Mouse (Mus musculus): Measurements from ENCODE around the gene Zfp316.

DNA sequence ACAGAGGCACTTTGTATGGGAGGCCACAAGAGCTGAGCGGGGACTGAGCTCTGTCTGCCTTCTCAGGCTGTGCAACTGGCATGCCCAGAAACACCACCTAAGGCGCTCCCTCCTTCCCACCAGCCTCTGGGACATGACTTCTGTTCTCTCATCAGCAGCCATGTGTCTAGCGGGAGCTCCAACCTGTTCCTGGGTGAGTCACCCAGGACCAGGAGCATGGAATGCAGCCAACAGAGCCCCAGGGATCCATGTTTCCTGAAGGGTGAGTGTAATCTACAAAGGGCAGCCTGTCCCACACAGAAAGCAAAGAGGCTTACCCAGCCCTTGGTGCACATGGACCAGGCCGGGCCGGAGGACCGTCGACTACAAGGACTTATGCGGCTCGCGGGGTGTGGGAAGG lies 5.1 kb downstream of the Zfp316 start:
- no peak for TF ChIP-seq CTCF (IDR thresholded peaks at IDR 0.05)
- no peak for TF ChIP-seq EP300 (IDR thresholded peaks at IDR 0.05; ENCODE audit: insufficient read depth, low read depth, low read length)
- no peak for TF ChIP-seq POLR2A (IDR thresholded peaks at IDR 0.05; ENCODE audit: insufficient read depth, low read depth, low read length)
